Mouse (Mus musculus) hindbrain, postnatal 0 days (tissue): ENCODE results near the gene Pclo. TPM values are rescaled to one million over a fixed set of nuclear protein-coding genes. Genes with fewer than 3 reads are reported as not detected.

Source experiments
- ATAC-seq: fragments of 200-750 bp; cut with Nextera tagmentation; 2 replicates; pipeline ENCODE4 v1.8.0; 2017; ENCODE audit warnings: mild to moderate bottlenecking, moderate TSS enrichment, moderate library complexity
- DNase-seq: peaks from one replicate; pipeline ENCODE4 v3.0.0-alpha.2; 2015; ENCODE audit warnings: low spot score
- H3K27ac ChIP-seq: fragments of 300-500 bp; sonication (generic); 2 replicates; pipeline ENCODE4 v1.5.1; 2014; ENCODE audit warnings: mild to moderate bottlenecking
- H3K27me3 ChIP-seq: fragments of 300-500 bp; sonication (generic); 2 replicates; pipeline ENCODE4 v1.6.1; 2014; ENCODE audit warnings: low read length, mixed read lengths; ENCODE audit not compliant: insufficient read depth
- H3K36me3 ChIP-seq: fragments of 300-500 bp; sonication (generic); 2 replicates; pipeline ENCODE4 v1.6.1; 2014; ENCODE audit warnings: low read length, mixed read lengths; ENCODE audit not compliant: insufficient read depth
- H3K4me1 ChIP-seq: fragments of 300-500 bp; sonication (generic); 2 replicates; pipeline ENCODE4 v1.6.1; 2014; ENCODE audit warnings: antibody characterized with exemption, low read length, mixed read lengths; ENCODE audit not compliant: insufficient read depth
- H3K4me2 ChIP-seq: fragments of 300-500 bp; sonication (generic); 2 replicates; pipeline ENCODE4 v1.6.1; 2014; ENCODE audit warnings: low read depth, mild to moderate bottlenecking, low read length, moderate library complexity, mixed read lengths
- H3K4me3 ChIP-seq: fragments of 300-500 bp; sonication (generic); 2 replicates; pipeline ENCODE4 v1.5.1; 2014; ENCODE audit warnings: low read length
- H3K9ac ChIP-seq: fragments of 300-500 bp; sonication (generic); replicated peaks from 2 replicates; pipeline ENCODE4 v1.6.1; 2014; ENCODE audit warnings: mild to moderate bottlenecking, low read length, moderate library complexity, mixed read lengths
- H3K9me3 ChIP-seq: fragments of 300-500 bp; sonication (generic); 2 replicates; pipeline ENCODE4 v1.6.1; 2016; ENCODE audit warnings: low read length, mixed read lengths
- CTCF ChIP-seq: IDR thresholded peaks from 2 replicates; pipeline ENCODE4 v1.5.1; 2016; ENCODE audit warnings: antibody characterized with exemption, control low read depth, low read depth
- WGBS: fragments of 180-500 bp; shearing (Covaris S2); extraction: QIAGEN DNeasy Blood & Tissue Kit; methylation state at CpG from one replicate; pipeline ENCODE4 v1.1.7; 2014; 5-methylcytosine and 5-hydroxymethylcytosine counted together
- polyA plus RNA-seq: library from polyadenylated mRNA; unstranded; fragments of >200 nt; fragmentation: Nextera tagmentation; extraction: Ambion mirVana; gene quantifications from 2 replicates; pipeline ENCODE4 v1.2.1, GENCODE M21; 2015
- total RNA-seq: library from RNA; depleted of rRNA; stranded (reverse); fragments of >200 nt; gene quantifications from 2 replicates; pipeline ENCODE4 v1.2.3, GENCODE M21; 2014

Pclo gene
- total and polyA plus RNA-seq, 2 experiments from 2014 or later, result 10.9 to 37.5 TPM

DNA sequence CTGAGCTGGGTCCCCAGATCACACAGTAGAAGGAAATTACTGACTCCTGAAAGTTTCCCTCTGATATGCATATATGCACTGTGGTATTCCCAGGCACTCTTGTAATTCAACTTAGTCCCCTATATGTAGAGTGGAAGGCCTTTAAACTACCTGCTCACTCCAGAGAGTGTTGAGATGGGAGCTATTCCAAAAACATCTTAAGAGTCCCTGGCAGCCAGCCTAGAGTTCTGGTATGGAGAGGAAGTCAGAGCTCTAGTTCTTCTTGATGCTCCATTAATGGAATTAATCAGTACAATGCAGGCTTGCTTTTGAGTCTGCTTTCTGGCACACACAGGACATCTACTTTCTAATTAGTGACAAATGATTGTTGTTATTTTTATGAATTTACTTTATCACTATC is 11.3 kb downstream of the Pclo start:
- no peak overlapping the region for H3K4me2 ChIP-seq
- TF ChIP-seq CTCF, result no peak
- DNase-seq (peak; percentile 31), ATAC-seq (no peak)
- H3K27ac ChIP-seq, result no peak overlapping the region
- no peak overlapping the region for H3K9ac ChIP-seq
- H3K27me3 ChIP-seq, result no peaks in the 10 kb centered on the region
- H3K36me3 ChIP-seq, result peaks cover 10% of the 10 kb centered on the region
- no peak overlapping the region for H3K4me3 ChIP-seq
- no peaks in the 10 kb centered on the region for H3K4me1 ChIP-seq
- H3K9me3 ChIP-seq, result no peaks in the 10 kb centered on the region

- ATAC-seq (no peak), DNase-seq (no peak)
- H3K9ac ChIP-seq, result no peak overlapping the region
- no peaks in the 10 kb centered on the region for H3K27me3 ChIP-seq
- no peak for TF ChIP-seq CTCF
- no peaks in the 10 kb centered on the region for H3K36me3 ChIP-seq
- no peaks in the 10 kb centered on the region for H3K4me1 ChIP-seq
- no peak overlapping the region for H3K27ac ChIP-seq
- no peaks in the 10 kb centered on the region for H3K9me3 ChIP-seq
- 38% methylated on average over 1 of the region's 1 CpGs for WGBS
- H3K4me2 ChIP-seq, result no peak overlapping the region
- no peak overlapping the region for H3K4me3 ChIP-seq
Observed at GRCm38 (mm10) chr5:14527796-14528195, 13.1 kb downstream of the Pclo start.

GRCm38 (mm10) chr5:14531906-14532305 is 17.2 kb downstream of the Pclo start:
- Histone ChIP-seq H3K4me2 (no peak overlapping the region), H3K9me3 (no peaks in the 10 kb centered on the region), H3K36me3 (no peaks in the 10 kb centered on the region), H3K27me3 (no peaks in the 10 kb centered on the region), H3K4me3 (no peak overlapping the region), H3K4me1 (no peaks in the 10 kb centered on the region), H3K9ac (no peak overlapping the region), H3K27ac (no peak overlapping the region)
- WGBS, result 80% methylated on average over 2 of the region's 2 CpGs
- DNase-seq (no peak), ATAC-seq (no peak)
- no peak for TF ChIP-seq CTCF

DNA sequence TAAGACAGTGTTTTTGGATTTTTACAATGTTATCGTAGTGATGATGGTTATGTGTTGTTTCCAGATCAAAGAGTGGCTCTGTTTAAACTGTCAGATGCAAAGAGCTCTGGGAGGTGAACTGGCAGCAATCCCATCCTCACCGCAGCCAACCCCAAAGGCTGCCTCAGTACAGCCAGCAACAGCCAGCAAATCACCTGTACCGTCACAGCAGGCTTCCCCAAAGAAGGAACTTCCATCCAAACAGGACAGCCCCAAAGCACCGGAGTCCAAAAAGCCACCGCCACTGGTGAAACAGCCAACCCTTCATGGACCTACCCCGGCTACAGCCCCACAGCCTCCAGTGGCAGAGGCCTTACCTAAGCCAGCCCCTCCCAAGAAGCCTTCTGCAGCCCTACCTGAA is 24.6 kb downstream of the Pclo start:
- Histone ChIP-seq H3K9ac (no peak overlapping the region), H3K4me1 (peaks cover 2% of the 10 kb centered on the region; the same call in 1 of the 2 replicates), H3K9me3 (no peaks in the 10 kb centered on the region), H3K27me3 (no peaks in the 10 kb centered on the region), H3K36me3 (peaks cover 8% of the 10 kb centered on the region), H3K27ac (no peak overlapping the region), H3K4me3 (no peak overlapping the region), H3K4me2 (no peak overlapping the region)
- no peak for DNase-seq
- 74% methylated on average over 6 of the region's 6 CpGs for WGBS
- no peak for ATAC-seq
- no peak for TF ChIP-seq CTCF

GRCm38 (mm10) chr5:14539961-14540627 is 25.4 kb downstream of the Pclo start:
- Histone ChIP-seq H3K4me2 (no peak overlapping the region), H3K27me3 (no peaks in the 10 kb centered on the region)
- ATAC-seq, result no peak

DNA sequence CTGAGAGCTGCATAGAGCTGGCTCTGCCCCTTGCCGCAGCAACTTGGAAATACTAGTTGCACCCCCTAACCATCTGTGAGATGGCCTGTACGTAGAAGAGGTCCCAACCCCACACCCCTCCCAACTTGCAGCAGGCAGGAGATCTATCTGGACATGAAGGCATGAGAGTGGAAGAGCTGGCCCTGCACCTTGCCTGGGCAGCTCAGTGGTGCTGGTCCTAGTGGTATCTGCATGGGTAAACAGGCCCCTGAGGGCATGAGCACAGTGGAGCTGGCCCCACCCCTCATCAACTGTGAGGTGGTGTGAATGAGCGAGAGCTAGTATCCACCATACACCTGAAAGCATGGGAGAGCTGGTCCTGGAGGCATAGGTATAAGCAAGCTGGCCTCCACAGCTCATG is 60.9 kb downstream of the Pclo start:
- no peaks in the 10 kb centered on the region for H3K27me3 ChIP-seq
- DNase-seq, result no peak
- no peaks in the 10 kb centered on the region for H3K9me3 ChIP-seq
- TF ChIP-seq CTCF, result no peak
- no peak overlapping the region for H3K4me2 ChIP-seq
- no peaks in the 10 kb centered on the region for H3K4me1 ChIP-seq
- no peak overlapping the region for H3K27ac ChIP-seq
- H3K36me3 ChIP-seq, result no peaks in the 10 kb centered on the region
- 93% methylated on average over 3 of the region's 3 CpGs for WGBS
- H3K4me3 ChIP-seq, result no peak overlapping the region
- ATAC-seq, result no peak
- H3K9ac ChIP-seq, result no peak overlapping the region

More at GRCm38 (mm10) chr5:14539961-14540627, 25.4 kb downstream of the Pclo start:
- H3K4me3 ChIP-seq, result no peak overlapping the region
- 76% methylated on average over 13 of the region's 13 CpGs for WGBS
- H3K36me3 ChIP-seq, result peaks cover 8% of the 10 kb centered on the region
- no peaks in the 10 kb centered on the region for H3K9me3 ChIP-seq
- TF ChIP-seq CTCF, result no peak
- no peak overlapping the region for H3K27ac ChIP-seq
- H3K9ac ChIP-seq, result no peak overlapping the region
- H3K4me1 ChIP-seq, result peaks cover 2% of the 10 kb centered on the region; the same call in 1 of the 2 replicates
- no peak for DNase-seq

DNA sequence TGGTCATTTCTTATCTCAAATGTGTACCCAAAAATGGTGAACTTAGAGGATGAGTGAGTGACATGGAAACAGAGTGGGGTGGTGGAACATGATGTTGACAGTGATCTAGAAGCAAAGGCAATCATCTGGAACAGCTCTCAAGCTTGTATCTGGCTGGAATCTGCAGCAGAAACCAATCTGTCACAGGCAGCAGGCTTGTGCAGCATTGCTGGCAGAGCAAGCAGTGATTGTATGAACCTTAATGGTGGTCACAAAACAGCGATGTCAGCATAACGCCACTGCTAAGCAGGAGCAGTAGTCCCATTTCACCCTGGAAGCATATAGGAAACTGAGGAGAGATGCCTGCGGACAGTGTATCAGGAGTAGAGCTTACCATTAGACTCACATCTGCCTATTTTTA is 76.8 kb downstream of the Pclo start:
- ATAC-seq, result 0 out of 2 replicates have a peak, but pooled peaks have one; percentile 35

More for the DNA sequence above, 76.8 kb downstream of the Pclo start:
- Histone ChIP-seq H3K27me3 (no peaks in the 10 kb centered on the region), H3K9me3 (no peaks in the 10 kb centered on the region), H3K27ac (no peak overlapping the region), H3K4me2 (no peak overlapping the region), H3K4me1 (no peaks in the 10 kb centered on the region), H3K9ac (no peak overlapping the region), H3K4me3 (no peak overlapping the region), H3K36me3 (no peaks in the 10 kb centered on the region)
- WGBS, result 68% methylated on average over 3 of the region's 3 CpGs
- no peak for DNase-seq
- no peak for TF ChIP-seq CTCF
